Mouse (Mus musculus) heart, embryonic 14.5 days (tissue): ENCODE results near the gene Cryba4. TPM values are rescaled to one million over a fixed set of nuclear protein-coding genes. Genes with fewer than 3 reads are reported as not detected.

Source experiments
- ATAC-seq: fragments of 200-750 bp; cut with Nextera tagmentation; 2 replicates; pipeline ENCODE4 v1.8.0; 2017; ENCODE audit warnings: low read depth, moderate TSS enrichment; ENCODE audit not compliant: insufficient number of reproducible peaks, insufficient read depth, low FRiP score
- H3K27ac ChIP-seq, 2 experiments: fragments of 200-500 bp in 1 of 2; fragments of 300-500 bp in 1 of 2; sonication (generic) in 1 of 2; replicated peaks in 1 of 2; 2 replicates each; pipeline ENCODE4 v1.5.1; 2012 to 2014; ENCODE audit warnings: low read depth in 2 of 2, low read length in 2 of 2, control low read depth in 1 of 2, mild to moderate bottlenecking in 1 of 2, mixed read lengths in 1 of 2; ENCODE audit not compliant: control insufficient read depth in 1 of 2, insufficient read depth in 1 of 2
- H3K27me3 ChIP-seq: fragments of 300-500 bp; sonication (generic); 2 replicates; pipeline ENCODE4 v1.6.1; 2014; ENCODE audit warnings: mild to moderate bottlenecking, low read length, control low read depth; ENCODE audit not compliant: control insufficient read depth, insufficient read depth
- H3K36me3 ChIP-seq: fragments of 300-500 bp; sonication (generic); 2 replicates; pipeline ENCODE4 v1.6.1; 2014; ENCODE audit warnings: mild to moderate bottlenecking, control low read depth, low read length, mixed read lengths; ENCODE audit not compliant: control insufficient read depth, insufficient read depth
- H3K4me1 ChIP-seq, 2 experiments: fragments of 200-500 bp in 1 of 2; fragments of 300-500 bp in 1 of 2; sonication (generic) in 1 of 2; 2 replicates each; pipeline ENCODE4 v1.6.1; 2012 to 2014; ENCODE audit warnings: low read length in 2 of 2, control low read depth in 1 of 2, mixed read lengths in 1 of 2; ENCODE audit not compliant: control insufficient read depth in 2 of 2, insufficient read depth in 2 of 2
- H3K4me2 ChIP-seq: fragments of 300-500 bp; sonication (generic); 2 replicates; pipeline ENCODE4 v1.6.1; 2014; ENCODE audit warnings: mild to moderate bottlenecking, low read length
- H3K4me3 ChIP-seq, 2 experiments: fragments of 200-500 bp in 1 of 2; fragments of 300-500 bp in 1 of 2; sonication (generic) in 1 of 2; 2 replicates each; pipeline ENCODE4 v1.5.1; 2012 to 2014; ENCODE audit warnings: low read length in 2 of 2, mild to moderate bottlenecking in 2 of 2, control low read depth in 1 of 2, low read depth in 1 of 2, moderate library complexity in 1 of 2; ENCODE audit not compliant: control insufficient read depth in 1 of 2, insufficient read depth in 1 of 2
- H3K9ac ChIP-seq: fragments of 300-500 bp; sonication (generic); 2 replicates; pipeline ENCODE4 v1.6.1; 2014; ENCODE audit warnings: mild to moderate bottlenecking, low read length
- H3K9me3 ChIP-seq: fragments of 300-500 bp; sonication (generic); 2 replicates; pipeline ENCODE4 v1.6.1; 2016; ENCODE audit warnings: low read length, control low read depth; ENCODE audit not compliant: control insufficient read depth
- WGBS: fragments of 180-500 bp; shearing (Covaris S2); extraction: QIAGEN DNeasy Blood & Tissue Kit; methylation state at CpG from one replicate; pipeline ENCODE4 v1.1.7; 2014; 5-methylcytosine and 5-hydroxymethylcytosine counted together
- polyA plus RNA-seq: library from polyadenylated mRNA; unstranded; fragments of >200 nt; fragmentation: Nextera tagmentation; extraction: Ambion mirVana; gene quantifications from 2 replicates; pipeline ENCODE4 v1.2.1, GENCODE M21; 2014

Gene Cryba4
- polyA plus RNA-seq, 1 experiment from 2014 or later, result 2.2 TPM

GRCm38 (mm10) chr5:112296404-112297181, 44.3 kb upstream of the Cryba4 start:
- Histone ChIP-seq H3K9me3 (no peaks in the 10 kb centered on the region), H3K4me2 (no peak overlapping the region), H3K9ac (no peak overlapping the region), H3K4me1 (peaks cover 24 to 46% of the 10 kb centered on the region in 2 experiments), H3K4me3 (no peak overlapping the region), H3K27me3 (no peaks in the 10 kb centered on the region), H3K36me3 (no peaks in the 10 kb centered on the region), H3K27ac (peak overlapping the region in 1 of 2 experiments; percentile 60; a peak in 2 of 4 replicates)
- ATAC-seq, result no peak
- WGBS, result 36% methylated on average over 6 of the region's 6 CpGs

DNA sequence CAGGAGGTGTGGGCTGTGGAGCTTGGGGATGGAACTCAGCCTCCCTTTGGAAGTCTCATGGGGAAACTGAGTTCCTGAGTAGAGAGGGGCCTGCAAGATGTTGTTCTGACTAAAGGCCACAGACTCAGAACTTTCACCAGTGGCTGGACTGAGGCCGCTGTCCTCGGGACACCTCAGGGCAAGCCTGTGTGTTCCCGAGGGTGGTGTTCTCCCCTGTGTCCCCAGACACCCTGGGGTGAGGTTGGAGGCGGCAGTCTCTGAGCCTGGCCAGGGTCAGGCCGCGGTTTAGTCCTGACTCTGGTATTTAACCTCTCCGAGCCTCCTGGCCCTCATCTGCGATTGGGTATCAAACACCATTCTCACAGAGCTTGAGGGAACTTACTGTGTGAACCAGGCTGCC, 43.2 kb upstream of the Cryba4 start:
- ATAC-seq, result no peak
- 72% methylated on average over 8 of the region's 8 CpGs for WGBS
- no peaks in the 10 kb centered on the region for H3K9me3 ChIP-seq
- no peak overlapping the region for H3K9ac ChIP-seq
- peaks cover 24 to 46% of the 10 kb centered on the region in 2 experiments for H3K4me1 ChIP-seq
- no peak overlapping the region for H3K4me2 ChIP-seq
- no peaks in the 10 kb centered on the region for H3K36me3 ChIP-seq
- H3K27ac ChIP-seq, result no peak overlapping the region
- no peaks in the 10 kb centered on the region for H3K27me3 ChIP-seq
- no peak overlapping the region for H3K4me3 ChIP-seq

GRCm38 (mm10) chr5:112295162-112295561, 42.8 kb upstream of the Cryba4 start:
- Histone ChIP-seq H3K9me3 (no peaks in the 10 kb centered on the region), H3K36me3 (no peaks in the 10 kb centered on the region), H3K4me3 (no peak overlapping the region), H3K27me3 (no peaks in the 10 kb centered on the region), H3K4me1 (peaks cover 22 to 46% of the 10 kb centered on the region in 2 experiments), H3K4me2 (no peak overlapping the region), H3K9ac (no peak overlapping the region; the same call in 1 of the 2 replicates), H3K27ac (no peak overlapping the region)
- no peak for ATAC-seq
- WGBS, result 49% methylated on average over 8 of the region's 8 CpGs

- Histone ChIP-seq H3K9me3 (no peaks in the 10 kb centered on the region), H3K4me1 (peaks cover 22 to 45% of the 10 kb centered on the region in 2 experiments), H3K36me3 (no peaks in the 10 kb centered on the region), H3K27me3 (no peaks in the 10 kb centered on the region), H3K9ac (no peak overlapping the region), H3K27ac (no peak overlapping the region), H3K4me3 (no peak overlapping the region), H3K4me2 (no peak overlapping the region)
- ATAC-seq, result no peak
- 73% methylated on average over 4 of the region's 4 CpGs for WGBS
These were observed 42.4 kb upstream of the Cryba4 start for GRCm38 (mm10) chr5:112294696-112295095.

GRCm38 (mm10) chr5:112293800-112294199, 41.5 kb upstream of the Cryba4 start:
- no peaks in the 10 kb centered on the region for H3K36me3 ChIP-seq

DNA sequence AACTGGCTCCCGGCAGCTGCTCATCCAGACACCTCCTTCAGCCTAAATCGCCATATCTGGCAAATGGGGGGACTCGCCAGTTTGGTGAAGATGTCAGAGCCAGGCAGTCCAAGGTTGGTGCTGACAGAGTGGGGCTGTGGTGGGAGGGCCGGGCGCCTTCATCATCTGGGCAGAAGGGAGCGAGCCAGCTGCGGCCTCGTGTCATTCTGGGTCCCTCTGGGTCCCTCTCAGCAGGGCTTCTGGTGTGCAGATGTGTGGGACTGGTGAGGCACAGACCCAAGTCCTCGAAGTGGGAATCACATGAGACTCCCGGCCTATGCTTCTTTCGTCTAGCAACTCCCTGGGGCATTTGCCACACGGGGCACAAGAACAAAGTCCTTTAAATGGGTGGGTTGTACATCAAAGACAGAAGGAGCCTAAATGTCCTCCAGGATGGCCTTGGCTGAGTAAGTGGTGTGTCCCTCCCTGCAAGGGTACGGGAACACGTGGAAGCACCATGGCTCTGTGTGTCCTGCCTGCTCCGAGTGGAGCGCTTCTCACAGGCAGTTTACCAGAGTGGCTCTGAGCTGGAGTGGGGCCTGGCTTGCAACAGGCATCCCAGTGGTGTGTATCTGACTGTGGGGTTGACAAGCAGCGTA, 40.1 kb upstream of the Cryba4 start:
- Histone ChIP-seq H3K36me3 (no peaks in the 10 kb centered on the region), H3K27ac (no peak overlapping the region), H3K9me3 (no peaks in the 10 kb centered on the region), H3K4me1 (peaks cover 15 to 46% of the 10 kb centered on the region in 2 experiments), H3K4me3 (no peak overlapping the region), H3K27me3 (no peaks in the 10 kb centered on the region), H3K9ac (no peak overlapping the region), H3K4me2 (no peak overlapping the region)
- ATAC-seq, result no peak
- WGBS, result 80% methylated on average over 17 of the region's 17 CpGs

More at GRCm38 (mm10) chr5:112293800-112294199, 41.5 kb upstream of the Cryba4 start:
- Histone ChIP-seq H3K4me3 (no peak overlapping the region), H3K9ac (no peak overlapping the region), H3K4me1 (peaks cover 19 to 45% of the 10 kb centered on the region in 2 experiments), H3K27me3 (no peaks in the 10 kb centered on the region), H3K27ac (no peak overlapping the region), H3K4me2 (no peak overlapping the region), H3K9me3 (no peaks in the 10 kb centered on the region)
- 59% methylated on average over 2 of the region's 2 CpGs for WGBS
- no peak for ATAC-seq

- H3K4me2 ChIP-seq, result no peak overlapping the region
- no peak overlapping the region for H3K4me3 ChIP-seq
- H3K4me1 ChIP-seq, result peaks cover 11 to 45% of the 10 kb centered on the region in 2 experiments
- no peak overlapping the region for H3K9ac ChIP-seq
- ATAC-seq, result no peak
- no peaks in the 10 kb centered on the region for H3K9me3 ChIP-seq
- H3K36me3 ChIP-seq, result no peaks in the 10 kb centered on the region
- H3K27me3 ChIP-seq, result no peaks in the 10 kb centered on the region
- WGBS, result 95% methylated on average over 5 of the region's 5 CpGs
- H3K27ac ChIP-seq, result no peak overlapping the region
These were observed 39.5 kb upstream of the Cryba4 start for GRCm38 (mm10) chr5:112291866-112292265.
